Mouse (Mus musculus): ENCODE results near the gene Oas1g.

DNA sequence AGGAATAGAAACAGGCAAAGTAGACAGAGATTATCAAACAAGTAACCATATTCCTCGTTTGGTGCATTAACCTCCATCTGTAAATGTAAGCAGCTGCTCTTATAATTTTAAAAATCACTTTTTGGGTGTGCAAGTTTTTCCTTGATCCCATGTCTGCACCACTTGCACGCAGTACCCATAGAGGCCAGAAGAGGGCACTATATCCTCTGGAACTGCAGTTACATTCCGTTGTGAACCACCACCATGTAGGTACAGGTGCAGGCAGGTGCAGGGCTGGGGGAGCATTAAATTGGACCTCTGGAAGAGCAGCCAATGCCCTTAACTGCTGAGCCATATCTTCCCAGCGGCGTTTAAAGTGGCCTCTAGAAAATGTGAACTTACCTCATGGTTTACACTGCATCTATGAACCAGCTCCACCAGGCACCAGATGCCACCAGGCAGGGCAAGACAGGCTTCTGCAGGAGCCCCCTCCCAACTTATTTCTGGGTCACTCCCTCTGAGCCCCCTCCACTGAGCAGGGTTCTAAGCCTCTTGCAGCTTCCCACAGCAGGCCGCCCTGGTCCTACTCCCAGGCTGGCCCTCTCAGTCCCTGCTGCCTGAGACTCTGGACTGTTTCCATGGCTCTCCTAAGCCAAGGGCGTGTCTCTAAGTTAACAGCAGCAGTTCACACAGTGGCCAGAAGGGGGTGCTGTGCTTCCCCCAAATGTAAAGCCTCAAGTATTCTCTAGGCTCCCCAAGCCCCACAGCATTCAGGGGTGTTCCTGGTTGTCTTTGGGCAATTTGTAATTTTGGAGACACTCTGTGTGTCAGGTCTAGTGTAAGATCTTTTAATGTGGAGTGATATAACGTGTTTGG, 50.5 kb downstream of the Oas1g start:
- TF ChIP-seq POLR2A (IDR thresholded peaks at IDR 0.05; ENCODE audit: control insufficient read depth, low read depth, low read length) (no peak), CTCF (IDR thresholded peaks at IDR 0.05; ENCODE audit: control insufficient read depth, insufficient read depth, insufficient replicate concordance, low read depth, low read length) (peak; percentile 82)

All from testis, adult 2 months (tissue).